8 mouse cellular contexts compared by ENCODE assay signal in the genomic region with DNA sequence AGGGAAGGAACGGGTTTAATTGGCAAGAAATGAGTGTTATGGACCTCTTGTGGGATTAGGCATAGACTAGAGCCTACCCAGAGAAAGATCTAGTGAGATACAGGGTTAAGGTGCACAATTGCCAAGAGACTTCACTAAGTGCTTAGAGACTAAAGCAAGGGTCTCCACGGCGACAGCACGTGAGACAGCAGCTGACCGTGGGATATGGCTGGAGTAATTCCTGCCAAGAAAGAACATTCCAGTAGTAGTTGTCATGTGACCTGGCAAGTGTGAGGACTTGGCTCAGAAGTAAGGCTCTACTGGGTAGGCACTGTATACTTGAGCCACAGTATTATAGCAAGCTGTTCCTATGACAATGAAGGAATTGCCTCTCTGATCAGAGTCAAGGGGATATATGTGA. TPM values are rescaled to one million over a fixed set of nuclear protein-coding genes. Genes with fewer than 3 reads are reported as not detected.
DNase-seq lines count a peak whose midpoint lies in the region; ATAC-seq and TF ChIP-seq lines count a peak whose summit lies in the region.
"Had no signal": no experiment of that assay in that cellular context is flagged by ENCODE, and none has a peak within 500 bp of the region (broad histone marks: within the 10 kb centered on the region; RNA-seq: fewer than 3 reads in every experiment).

No protein-coding gene starts in this region.

- peak; percentile 63 for ATAC-seq in forebrain, embryonic 16.5 days

- no peaks in the 10 kb centered on the region for H3K36me3 ChIP-seq in forebrain, embryonic 16.5 days (ENCODE audit: control insufficient read depth, insufficient read depth)
- H3K36me3 ChIP-seq in thymus, adult 2 months (ENCODE audit: control insufficient read depth, insufficient read depth, low read length): no peaks in the 10 kb centered on the region

- H3K9ac ChIP-seq in forebrain, embryonic 16.5 days (replicated peaks; ENCODE audit: low read depth, low read length): no peak overlapping the region

- peak; percentile 46 to 54 for DNase-seq in left cerebral cortex, postnatal 10 days (ENCODE audit: extremely low spot score in 1 of 2, low spot score in 2 of 2)
- no peak for DNase-seq in left cerebral cortex, adult 9 months (ENCODE audit: low spot score in 2 of 2)
- peak; percentile 69 for DNase-seq in heart, postnatal 4 days
- DNase-seq in lung, postnatal 36 days: peak; percentile 73
- DNase-seq in urinary bladder, adult 18-20 months (ENCODE audit: low spot score in 2 of 2): no peak
- no peak for DNase-seq in thymus, adult 2 months
- DNase-seq: cerebellum, adult 9-10 months had no signal

- no peak for TF ChIP-seq POLR2A in thymus, adult 2 months (IDR thresholded peaks at IDR 0.05; ENCODE audit: control insufficient read depth, extremely low read depth, insufficient read depth, low read length, poor library complexity)

- H3K4me2 ChIP-seq in forebrain, embryonic 16.5 days (ENCODE audit: low read length): no peak overlapping the region

- no peaks in the 10 kb centered on the region for H3K9me3 ChIP-seq in forebrain, embryonic 16.5 days (ENCODE audit: control insufficient read depth, low read length)

- no peak for TF ChIP-seq CTCF in thymus, adult 2 months (IDR thresholded peaks at IDR 0.05; ENCODE audit: borderline replicate concordance, control insufficient read depth, extremely low read depth, insufficient read depth, low read length, poor library complexity)

- H3K27me3 ChIP-seq in forebrain, embryonic 16.5 days (replicated peaks; ENCODE audit: control insufficient read depth, insufficient read depth, low read length): no peaks in the 10 kb centered on the region
- no peaks in the 10 kb centered on the region for H3K27me3 ChIP-seq in thymus, adult 2 months (ENCODE audit: control insufficient read depth, insufficient read depth, low read length)

- peaks cover 2% of the 10 kb centered on the region; the same call in 1 of the 2 replicates for H3K4me1 ChIP-seq in forebrain, embryonic 16.5 days (replicated peaks; ENCODE audit: control insufficient read depth, insufficient read depth, low read length)
- no peaks in the 10 kb centered on the region for H3K4me1 ChIP-seq in thymus, adult 2 months (replicated peaks; ENCODE audit: control insufficient read depth, insufficient read depth, low read length)

- 43% methylated on average over 5 of the region's 5 CpGs for WGBS in forebrain, embryonic 16.5 days
- WGBS in thymus, adult 2 months: 90% methylated on average over 5 of the region's 5 CpGs

- no peak overlapping the region for H3K4me3 ChIP-seq in forebrain, embryonic 16.5 days (replicated peaks; ENCODE audit: low read length)
- no peak overlapping the region for H3K4me3 ChIP-seq in thymus, adult 2 months (ENCODE audit: control insufficient read depth, insufficient read depth, low read length)

- intact Hi-C loops in left cerebral cortex, postnatal 10 days (cut with DNase I): no loop called here

- H3K27ac ChIP-seq in forebrain, embryonic 16.5 days (ENCODE audit: low read length): no peak overlapping the region
- no peak overlapping the region for H3K27ac ChIP-seq in thymus, adult 2 months (ENCODE audit: control insufficient read depth, insufficient read depth, low read length)

RNA-seq across cellular contexts. Expression of a gene that starts 47.1 kb away (rescaled TPM):
- 100 to 1,000 TPM; 681 to 724 TPM for total RNA-seq in left cerebral cortex, postnatal 10 days (2021)
- 611 and 637 TPM in 2 replicates for polyA plus RNA-seq in forebrain, embryonic 16.5 days (2015; fragmentation: Nextera tagmentation; extraction: Ambion mirVana)
- 100 to 1,000 TPM; 632 to 676 TPM for total RNA-seq in heart, postnatal 4 days (2021)
- polyA plus RNA-seq in thymus, adult 2 months (2012; rRNA removed): 115 and 117 TPM in 2 replicates

Comparison
In these comparisons a context has a peak if more than half of its experiments do, and no peak if none do; other contexts are left out.
1. DNase-seq: peak in left cerebral cortex, postnatal 10 days (2 of 2), heart, postnatal 4 days (single experiment) and lung, postnatal 36 days (single experiment); none in left cerebral cortex, adult 9 months (0 of 2), urinary bladder, adult 18-20 months (0 of 2) and thymus, adult 2 months (single experiment).